Mouse (Mus musculus) hindbrain, embryonic 10.5 days (tissue): Measurements from ENCODE around the gene Tmed4. TPM values are rescaled to one million over a fixed set of nuclear protein-coding genes. Genes with fewer than 3 reads are reported as not detected.
A peak's percentile ranks its signal among the peaks of the same experiment; 100 is the strongest.
"Not testable (repeated sequence)": the region's sequence is repeated elsewhere in the genome, so short reads cannot be mapped to it uniquely, and the experiment has no call there.

Source experiments
- DNase-seq: peaks from one replicate; pipeline ENCODE4 v3.0.0-alpha.2; 2017; ENCODE audit warnings: low spot score
- H3K27ac ChIP-seq: fragments of 300-500 bp; sonication (generic); 2 replicates; pipeline ENCODE4 v1.5.1; 2016; ENCODE audit warnings: mild to moderate bottlenecking, moderate library complexity
- H3K27me3 ChIP-seq: fragments of 300-500 bp; sonication (generic); 2 replicates; pipeline ENCODE4 v1.6.1; 2016; ENCODE audit warnings: mild to moderate bottlenecking; ENCODE audit not compliant: poor library complexity, insufficient read depth, severe bottlenecking
- H3K36me3 ChIP-seq: fragments of 300-500 bp; sonication (generic); 2 replicates; pipeline ENCODE4 v1.6.1; 2016; ENCODE audit warnings: mild to moderate bottlenecking, moderate library complexity
- H3K4me1 ChIP-seq: fragments of 300-500 bp; sonication (generic); replicated peaks from 2 replicates; pipeline ENCODE4 v1.6.1; 2016; ENCODE audit warnings: mild to moderate bottlenecking
- H3K4me3 ChIP-seq: fragments of 300-500 bp; sonication (generic); 2 replicates; pipeline ENCODE4 v1.5.1; 2016; ENCODE audit warnings: mild to moderate bottlenecking, moderate library complexity
- H3K9me3 ChIP-seq: fragments of 300-500 bp; sonication (generic); 2 replicates; pipeline ENCODE4 v1.6.1; 2016; ENCODE audit warnings: mild to moderate bottlenecking, moderate library complexity
- WGBS: fragments of 180-500 bp; shearing (Covaris S2); methylation state at CpG from one replicate; pipeline ENCODE4 v1.1.7; 2016; 5-methylcytosine and 5-hydroxymethylcytosine counted together
- polyA plus RNA-seq: library from polyadenylated mRNA; unstranded; fragments of >200 nt; fragmentation: Nextera tagmentation; extraction: Ambion mirVana; gene quantifications from 2 replicates; pipeline ENCODE4 v1.2.1, GENCODE M21; 2016

The Tmed4 gene
- polyA plus RNA-seq, 1 experiment from 2014 or later: 137 TPM

DNA sequence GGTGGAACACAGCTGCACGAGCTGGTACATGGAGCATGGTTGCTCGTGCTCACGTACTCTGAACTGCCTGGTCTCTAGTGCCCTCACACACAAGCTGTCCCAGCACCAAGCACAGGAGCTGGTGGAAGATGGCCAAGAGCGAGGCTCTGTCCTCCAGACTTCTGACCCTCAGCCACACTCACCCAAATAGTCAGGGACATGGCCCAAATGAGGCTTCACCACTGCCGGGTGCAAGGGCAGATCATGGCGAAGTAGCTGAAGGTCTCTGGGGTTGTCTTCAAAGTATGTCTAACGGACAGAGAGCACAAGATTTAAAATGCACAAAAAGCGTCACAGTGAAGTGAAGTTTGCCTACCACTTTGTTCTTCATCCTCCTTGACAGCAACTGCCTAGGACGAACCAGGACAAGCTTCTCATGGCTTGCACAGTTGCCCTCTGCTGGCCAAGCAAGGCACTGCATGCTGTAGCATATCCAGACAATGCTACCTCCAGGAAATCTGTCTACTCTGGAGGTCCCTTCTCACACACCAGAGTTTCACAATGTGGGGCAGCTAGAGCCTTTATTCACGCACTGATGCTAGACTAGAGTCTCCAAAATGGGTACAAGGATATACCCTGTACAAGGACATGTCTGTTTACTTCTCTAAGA, 13.1 kb downstream of the Tmed4 start:
- Histone ChIP-seq H3K9me3 (no peaks in the 10 kb centered on the region), H3K4me3 (no peak overlapping the region), H3K4me1 (peaks cover 7% of the 10 kb centered on the region), H3K27me3 (no peaks in the 10 kb centered on the region), H3K27ac (no peak overlapping the region), H3K36me3 (peaks cover 96% of the 10 kb centered on the region)
- peak; percentile 84 for DNase-seq
- WGBS: 83% methylated on average over 10 of the region's 10 CpGs

DNA sequence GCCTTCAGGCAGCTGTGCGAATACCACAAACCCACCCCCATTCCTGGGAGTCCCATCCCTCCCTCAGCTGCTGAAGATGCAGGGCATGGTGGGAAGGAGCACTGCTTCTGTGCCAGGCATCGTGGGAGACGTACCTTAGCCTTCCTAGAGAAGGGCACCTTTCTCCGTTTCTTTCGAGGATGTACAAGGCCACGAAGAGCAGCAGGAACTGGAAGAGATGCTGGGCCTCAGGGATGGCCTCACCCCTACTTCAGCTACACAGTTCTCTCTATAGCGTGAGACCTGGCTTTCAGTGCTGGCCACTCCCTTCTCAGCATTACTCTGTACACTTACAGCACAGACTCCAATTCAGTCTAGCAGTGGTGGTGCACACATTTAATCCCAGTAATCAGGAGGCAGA, 15.3 kb downstream of the Tmed4 start:
- Histone ChIP-seq H3K27me3 (no peaks in the 10 kb centered on the region), H3K4me1 (0 out of 2 replicates have a peak, but pooled peaks cover 3% of the 10 kb centered on the region), H3K27ac (no peak overlapping the region), H3K9me3 (no peaks in the 10 kb centered on the region), H3K4me3 (no peak overlapping the region), H3K36me3 (peaks cover 74% of the 10 kb centered on the region)
- no peak for DNase-seq
- 95% methylated on average over 7 of the region's 7 CpGs for WGBS

DNA sequence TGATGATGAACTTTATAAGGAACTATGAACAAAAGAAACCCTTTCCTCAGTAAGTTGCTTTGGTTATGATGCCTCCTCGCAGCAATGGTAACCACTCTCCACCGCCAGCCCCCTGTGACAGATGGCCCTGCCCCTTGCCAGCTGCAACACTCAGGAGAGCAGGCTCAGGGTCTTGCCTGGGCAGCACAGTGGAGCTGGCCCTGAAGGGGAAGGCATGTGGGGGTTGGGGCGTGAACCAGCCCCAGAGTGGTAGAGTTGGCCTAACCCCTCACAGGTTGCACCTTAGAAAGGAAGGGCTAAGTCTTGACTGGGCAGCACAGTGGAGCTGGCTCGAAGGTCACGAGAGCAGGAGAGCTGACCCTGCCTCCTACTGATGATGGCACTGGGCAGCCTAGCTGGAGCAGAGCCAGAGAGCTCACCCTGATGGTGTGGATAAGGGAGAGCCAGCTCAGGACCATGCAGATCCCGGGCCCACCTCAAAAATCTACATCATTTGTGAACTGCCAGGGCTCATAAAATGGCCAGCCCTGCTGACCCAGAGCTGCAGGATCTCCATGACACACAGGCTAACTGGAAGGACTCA, 18.1 kb downstream of the Tmed4 start:
- DNase-seq: peak; percentile 9
- peaks cover 46% of the 10 kb centered on the region for H3K36me3 ChIP-seq
- no peaks in the 10 kb centered on the region for H3K27me3 ChIP-seq
- WGBS: 74% methylated on average over 6 of the region's 6 CpGs
- H3K4me1 ChIP-seq: 0 out of 2 replicates have a peak, but pooled peaks cover 3% of the 10 kb centered on the region
- H3K27ac ChIP-seq: no peak overlapping the region
- no peaks in the 10 kb centered on the region for H3K9me3 ChIP-seq
- H3K4me3 ChIP-seq: no peak overlapping the region

DNA sequence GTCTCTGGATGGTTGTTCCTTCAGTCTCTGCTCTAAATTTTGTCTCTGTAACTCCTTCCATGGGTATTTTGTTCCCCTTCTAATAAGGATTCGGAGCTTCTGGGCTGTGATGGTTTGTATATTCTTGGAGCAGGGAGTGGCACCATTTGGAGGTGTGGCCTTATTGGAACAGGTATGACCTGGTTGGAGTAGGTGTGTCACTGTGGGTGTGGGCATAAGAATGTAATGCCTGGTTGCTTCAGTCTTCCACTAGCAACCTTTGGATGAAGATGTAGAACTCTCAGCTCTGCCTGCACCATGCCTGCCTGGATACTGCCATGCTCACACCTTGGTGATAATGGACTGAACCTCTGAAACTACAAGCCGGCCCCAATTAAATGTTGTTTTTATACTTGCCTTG, 20.1 kb downstream of the Tmed4 start:
- H3K4me3 ChIP-seq, DNase-seq, H3K4me1 ChIP-seq, H3K27ac ChIP-seq, H3K27me3 ChIP-seq, H3K9me3 ChIP-seq: not testable (repeated sequence)
- 89% methylated on average over 2 of the region's 2 CpGs for WGBS
- peaks cover 26% of the 10 kb centered on the region for H3K36me3 ChIP-seq

DNA sequence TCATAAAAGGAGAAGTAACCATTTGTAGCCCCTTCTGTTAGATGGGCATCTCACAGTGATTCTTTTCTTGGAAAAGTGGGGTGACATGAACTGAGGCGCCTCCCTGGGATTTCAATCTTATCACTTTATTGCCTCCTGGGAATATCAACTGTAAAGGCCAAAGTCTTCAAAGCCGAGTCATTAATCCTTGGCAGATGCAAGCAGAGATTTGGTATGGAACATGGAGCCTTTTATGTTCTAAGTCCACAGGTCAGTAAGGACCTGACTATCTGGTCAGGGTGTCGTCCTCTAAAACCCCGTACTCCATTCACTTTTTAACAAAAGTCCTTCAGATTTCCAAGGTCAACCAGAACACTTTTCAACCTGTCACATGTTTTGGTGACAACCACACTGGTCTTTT, 21.8 kb downstream of the Tmed4 start:
- H3K27me3 ChIP-seq: no peaks in the 10 kb centered on the region
- no peaks in the 10 kb centered on the region for H3K9me3 ChIP-seq
- H3K4me3 ChIP-seq: no peak overlapping the region
- DNase-seq: no peak
- peaks cover 8% of the 10 kb centered on the region for H3K36me3 ChIP-seq
- WGBS: 87% methylated on average over 4 of the region's 4 CpGs
- H3K4me1 ChIP-seq: 0 out of 2 replicates have a peak, but pooled peaks cover 3% of the 10 kb centered on the region
- no peak overlapping the region for H3K27ac ChIP-seq

DNA sequence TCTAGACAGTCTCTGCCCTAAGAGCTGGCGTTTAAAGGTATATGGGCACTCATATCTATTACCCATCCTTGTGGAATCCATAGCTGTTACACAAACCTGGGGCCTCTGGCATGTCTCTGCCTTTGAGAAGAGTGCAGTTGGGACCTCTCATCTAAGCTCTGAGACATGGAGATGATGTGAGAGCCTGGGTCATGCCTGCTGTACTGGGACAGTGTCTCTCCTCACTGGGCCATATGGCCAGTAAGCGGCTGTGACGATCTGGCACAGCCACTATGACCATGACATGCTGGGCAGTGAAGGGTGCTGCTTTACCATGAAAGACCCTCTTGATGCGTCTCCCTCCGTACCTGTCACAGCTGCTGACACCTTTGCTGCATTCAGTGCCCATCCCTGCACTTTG, 22.4 kb downstream of the Tmed4 start:
- Histone ChIP-seq H3K4me1 (0 out of 2 replicates have a peak, but pooled peaks cover 3% of the 10 kb centered on the region), H3K36me3 (peaks cover 3% of the 10 kb centered on the region), H3K27ac (no peak overlapping the region), H3K9me3 (no peaks in the 10 kb centered on the region), H3K4me3 (no peak overlapping the region), H3K27me3 (no peaks in the 10 kb centered on the region)
- 94% methylated on average over 5 of the region's 5 CpGs for WGBS
- DNase-seq: no peak

DNA sequence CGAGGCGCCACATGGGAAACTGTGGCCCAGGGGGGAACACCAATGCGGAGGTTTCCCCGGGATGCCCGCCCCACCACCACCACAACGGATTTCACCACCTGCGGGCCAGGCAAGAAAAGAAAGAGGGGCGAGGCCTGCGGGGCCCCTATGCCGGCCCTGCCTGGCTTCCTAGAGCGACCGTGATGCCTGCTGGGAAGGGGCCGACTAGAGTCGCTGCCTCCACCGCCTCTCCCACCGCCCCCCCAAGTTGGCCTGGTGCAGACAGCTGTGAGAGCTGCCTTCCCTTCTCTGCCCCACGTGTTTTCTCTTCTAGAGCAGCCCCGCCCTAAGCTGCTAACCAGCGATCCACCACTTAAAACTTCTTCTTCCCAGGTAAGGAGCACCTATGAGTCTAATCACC, 30.0 kb downstream of the Tmed4 start:
- WGBS: 41% methylated on average over 19 of the region's 19 CpGs
- H3K27ac ChIP-seq: no peak overlapping the region
- H3K27me3 ChIP-seq: no peaks in the 10 kb centered on the region
- H3K4me1 ChIP-seq: no peaks in the 10 kb centered on the region
- 0 out of 2 replicates have a peak, but pooled peaks cover 3% of the 10 kb centered on the region for H3K9me3 ChIP-seq
- no peak overlapping the region for H3K4me3 ChIP-seq
- no peak for DNase-seq
- H3K36me3 ChIP-seq: no peaks in the 10 kb centered on the region

DNA sequence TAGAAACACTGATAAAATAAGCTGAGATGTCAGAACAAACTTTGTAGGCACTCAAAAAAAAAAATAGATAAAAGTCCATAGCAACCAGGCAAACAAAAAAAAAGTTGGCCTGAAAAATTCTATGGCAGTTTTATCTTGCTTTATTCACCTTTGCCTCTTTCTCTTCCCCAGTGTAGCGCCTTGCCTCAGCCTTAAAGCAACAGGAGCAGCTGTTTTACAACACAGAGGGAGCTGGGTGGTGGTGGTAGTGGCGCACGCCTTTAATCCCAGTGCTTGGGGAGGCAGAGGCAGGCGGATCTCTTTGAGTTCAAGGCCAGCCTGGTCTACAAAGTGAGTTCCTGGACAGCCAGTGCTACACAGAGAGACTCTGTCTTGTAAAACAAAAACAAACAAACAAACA, 41.6 kb downstream of the Tmed4 start:
- Histone ChIP-seq H3K4me1 (no peaks in the 10 kb centered on the region), H3K4me3 (no peak overlapping the region), H3K36me3 (no peaks in the 10 kb centered on the region), H3K27me3 (no peaks in the 10 kb centered on the region), H3K9me3 (peaks cover 30% of the 10 kb centered on the region), H3K27ac (no peak overlapping the region)
- DNase-seq: no peak
- WGBS: 82% methylated on average over 4 of the region's 4 CpGs

DNA sequence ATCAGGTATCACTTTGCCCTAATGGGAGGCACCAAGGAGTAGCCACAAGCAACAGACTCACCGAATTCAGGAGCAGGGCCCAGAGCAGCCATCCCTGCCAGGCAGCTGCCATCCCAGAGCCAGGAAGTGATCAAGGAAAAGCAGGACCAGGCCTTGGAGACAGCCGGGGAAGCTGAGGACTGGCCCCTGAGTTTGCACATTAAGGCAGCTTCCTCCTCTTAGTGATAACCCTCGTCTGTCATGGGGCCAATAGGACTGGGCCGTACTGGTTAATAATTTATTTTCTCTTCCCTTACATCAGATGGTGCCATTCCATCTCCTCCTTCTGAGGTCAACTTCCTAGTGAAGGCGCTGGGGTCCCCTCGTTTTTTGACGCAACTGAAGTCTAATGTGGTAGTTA, 44.7 kb downstream of the Tmed4 start, which contains the start of gene Npc1l1:
TSS of gene Npc1l1 (minus strand) at position 132 of the 400 bp plus-strand sequence.
- Histone ChIP-seq H3K9me3 (peaks cover 12% of the 10 kb centered on the region; the same call in 1 of the 2 replicates), H3K27me3 (no peaks in the 10 kb centered on the region), H3K36me3 (no peaks in the 10 kb centered on the region), H3K27ac (no peak within 1 kb of the TSS), H3K4me3 (no peak within 1 kb of the TSS), H3K4me1 (no peaks in the 10 kb centered on the region)
- 88% methylated on average over 7 of the region's 7 CpGs for WGBS
- DNase-seq: no peak

DNA sequence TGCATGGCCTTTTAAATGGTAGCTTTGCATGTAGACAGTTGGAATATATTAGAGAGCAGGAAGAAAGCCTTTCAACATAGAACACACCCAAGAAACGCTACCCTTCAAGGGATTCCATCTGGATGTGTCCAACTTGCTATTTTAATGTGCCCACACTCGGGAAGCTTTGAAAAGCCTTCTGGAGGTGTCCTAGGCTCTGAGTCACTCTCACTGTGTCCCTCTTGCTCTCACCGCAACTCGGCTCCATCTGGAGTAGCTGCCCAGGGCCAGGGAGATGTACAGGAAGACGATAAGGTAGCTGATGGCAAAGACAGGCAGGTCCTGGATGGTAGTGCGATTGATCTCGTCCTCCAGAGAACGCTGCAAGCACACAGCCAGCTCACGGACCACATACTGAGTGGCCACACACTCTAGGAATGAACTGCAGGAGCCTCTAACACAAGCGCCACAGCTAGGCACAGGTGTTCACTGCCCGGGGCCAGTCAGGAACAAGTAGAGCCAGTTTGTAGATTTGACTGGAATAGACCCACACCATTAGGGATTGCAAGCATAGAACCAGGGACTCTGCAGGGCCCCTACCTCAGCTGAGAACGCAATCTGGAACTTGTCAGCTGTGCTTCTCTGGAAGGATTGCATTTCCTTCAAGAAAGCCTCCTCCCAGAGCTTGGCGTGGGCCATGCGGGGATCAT, 50.0 kb downstream of the Tmed4 start:
- no peak for DNase-seq
- Histone ChIP-seq H3K27me3 (no peaks in the 10 kb centered on the region), H3K4me1 (no peaks in the 10 kb centered on the region), H3K36me3 (no peaks in the 10 kb centered on the region), H3K9me3 (no peaks in the 10 kb centered on the region), H3K4me3 (no peak overlapping the region), H3K27ac (no peak overlapping the region)
- WGBS: 84% methylated on average over 14 of the region's 14 CpGs

DNA sequence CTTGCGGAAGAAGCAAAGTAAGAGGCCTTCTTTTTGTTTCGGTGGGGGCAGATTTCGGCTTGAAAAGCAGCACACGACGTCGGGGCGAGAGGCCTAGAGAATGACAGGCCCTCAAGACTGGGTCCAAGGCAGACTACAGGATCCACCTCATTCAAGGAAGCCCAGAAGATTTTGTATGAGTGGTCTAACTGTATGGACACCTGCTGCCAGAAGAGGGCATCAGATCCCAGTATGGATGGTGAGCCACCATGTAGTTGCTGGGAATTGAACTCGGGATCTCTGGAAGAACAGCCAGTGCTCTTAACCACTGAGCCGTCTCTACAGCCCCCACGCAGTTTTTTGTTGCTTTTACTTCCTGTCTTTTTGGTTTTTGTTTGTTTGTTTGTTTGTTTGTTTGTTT, 52.5 kb downstream of the Tmed4 start:
- DNase-seq: no peak
- Histone ChIP-seq H3K36me3 (no peaks in the 10 kb centered on the region), H3K4me3 (no peak overlapping the region), H3K9me3 (no peaks in the 10 kb centered on the region), H3K27me3 (no peaks in the 10 kb centered on the region), H3K27ac (no peak overlapping the region), H3K4me1 (no peaks in the 10 kb centered on the region)
- WGBS: 93% methylated on average over 10 of the region's 10 CpGs
